Mouse (Mus musculus) neural tube, embryonic 10.5 days (tissue): ENCODE measurements around the gene Asic4.

ENCODE experiments used
- DNase-seq: peaks from one replicate; pipeline ENCODE4 v3.0.0-alpha.2; 2017; ENCODE audit warnings: low spot score; ENCODE audit errors: extremely low spot score

Asic4 gene

GRCm38 (mm10) chr1:75443247-75444024, 6.8 kb upstream of the Asic4 start:
- no peak for DNase-seq

DNA sequence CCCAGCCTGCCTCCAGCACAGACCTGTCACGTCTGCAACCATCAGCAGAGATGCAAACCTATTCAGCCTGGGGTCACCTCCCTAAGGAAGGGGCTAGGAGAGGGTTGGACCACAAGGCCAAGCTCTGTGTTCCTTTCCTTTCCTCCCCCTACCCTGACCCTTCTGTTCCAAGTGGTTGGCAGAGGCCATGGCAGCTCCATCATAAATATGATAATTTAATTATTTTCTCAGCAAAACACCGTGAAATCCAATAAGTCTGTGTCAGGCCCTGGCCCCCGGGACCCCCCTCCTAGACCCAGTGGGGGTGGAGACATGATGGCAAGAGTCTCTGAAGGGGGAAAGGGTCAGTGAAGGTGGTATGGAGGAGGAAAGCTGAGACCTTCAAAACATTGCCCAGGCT, 6.0 kb upstream of the Asic4 start:
- DNase-seq: no peak

DNA sequence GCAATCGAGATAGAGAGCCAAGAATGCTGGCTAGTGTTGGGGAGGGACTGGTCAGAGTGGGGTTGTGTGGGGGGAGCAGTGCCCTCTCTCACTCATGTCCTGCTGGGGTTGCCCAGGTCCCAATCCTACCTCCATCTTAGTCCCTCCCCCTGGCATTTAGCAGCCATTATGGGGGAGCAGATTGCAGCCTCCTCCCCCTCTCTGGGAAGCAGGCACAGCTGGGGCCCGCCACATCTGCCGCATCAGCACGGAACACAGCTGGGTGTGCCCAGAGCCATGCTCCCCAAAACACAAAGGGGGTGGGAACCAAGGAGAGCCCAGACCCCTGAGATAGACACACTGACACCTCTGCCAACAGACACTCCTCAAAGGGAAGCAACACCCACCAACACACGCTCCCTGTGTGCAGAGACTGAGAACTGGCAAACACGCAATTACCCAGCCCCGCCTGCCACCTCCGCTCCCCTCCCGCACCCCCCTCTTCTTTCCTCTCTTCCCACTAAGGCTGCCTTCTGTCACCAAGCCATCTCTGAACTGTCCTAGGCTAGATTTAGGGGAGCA, 5.0 kb upstream of the Asic4 start:
- DNase-seq: no peak

DNA sequence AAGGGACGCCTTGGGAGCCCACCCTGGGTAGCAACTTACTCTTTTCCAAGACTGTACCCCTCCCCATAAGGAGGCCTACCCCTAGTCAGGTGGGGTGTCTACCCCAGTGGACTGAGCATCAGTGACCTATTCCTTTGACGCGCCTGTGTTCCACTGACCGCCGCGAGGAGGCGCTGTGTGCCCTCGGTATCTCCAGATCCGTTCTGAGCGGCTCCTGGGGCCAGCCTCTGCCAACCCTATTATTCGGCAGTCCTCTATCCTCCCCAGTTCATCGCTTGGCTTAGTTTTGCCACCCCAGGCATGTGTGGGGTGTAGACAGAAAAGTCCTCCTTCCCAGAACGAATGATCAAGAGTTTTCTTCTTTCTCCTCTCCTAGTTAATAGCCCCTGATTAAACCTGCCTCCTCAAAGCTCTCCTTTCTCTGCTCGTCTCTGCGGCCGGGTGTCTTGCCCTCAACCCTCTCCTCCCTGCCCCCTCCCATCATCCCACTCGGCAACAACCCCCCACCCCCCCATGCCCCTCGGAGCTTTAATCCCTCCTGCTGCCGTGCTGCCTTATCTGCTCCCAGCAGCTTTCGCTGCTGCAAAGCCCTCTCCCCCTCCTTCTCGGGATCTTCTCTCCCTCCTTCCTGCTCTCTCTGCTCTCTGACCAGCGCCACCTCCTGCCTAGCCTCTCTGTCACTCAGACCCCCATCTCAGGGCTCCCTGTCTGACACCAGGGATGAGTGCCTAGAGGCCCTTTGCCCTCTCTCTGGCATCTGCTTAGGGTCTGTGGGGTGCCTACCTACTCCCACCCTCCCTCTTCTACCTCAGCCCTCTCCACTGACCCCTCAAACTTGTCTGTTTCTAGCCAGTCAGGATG, 4.3 kb upstream of the Asic4 start:
- peak; percentile 86 for DNase-seq

DNA sequence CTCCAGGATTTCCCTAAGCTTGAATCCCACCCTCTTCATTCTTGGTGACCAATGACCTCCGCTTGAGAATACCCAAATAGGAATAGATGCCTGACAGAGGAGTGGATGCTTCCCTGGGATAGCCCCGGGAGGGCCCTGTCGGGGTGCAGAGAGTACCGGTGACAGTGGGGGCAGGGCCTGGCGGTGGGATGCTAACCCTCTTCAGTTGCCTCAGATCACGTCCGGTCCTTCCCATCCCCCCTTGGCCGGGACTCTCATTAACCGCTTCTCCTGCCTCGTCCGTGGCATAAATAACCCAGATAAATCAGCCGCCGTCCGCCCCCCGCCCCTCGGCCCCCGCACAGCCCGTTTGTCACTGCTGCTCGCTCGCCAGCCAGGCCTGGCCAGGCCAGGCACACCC, 3.6 kb upstream of the Asic4 start:
- peak; percentile 81 for DNase-seq

GRCm38 (mm10) chr1:75447265-75448051, 2.8 kb upstream of the Asic4 start:
- peak; percentile 48 for DNase-seq

- DNase-seq: peak; percentile 62
Measured at GRCm38 (mm10) chr1:75448052-75448431, 2.2 kb upstream of the Asic4 start.

DNA sequence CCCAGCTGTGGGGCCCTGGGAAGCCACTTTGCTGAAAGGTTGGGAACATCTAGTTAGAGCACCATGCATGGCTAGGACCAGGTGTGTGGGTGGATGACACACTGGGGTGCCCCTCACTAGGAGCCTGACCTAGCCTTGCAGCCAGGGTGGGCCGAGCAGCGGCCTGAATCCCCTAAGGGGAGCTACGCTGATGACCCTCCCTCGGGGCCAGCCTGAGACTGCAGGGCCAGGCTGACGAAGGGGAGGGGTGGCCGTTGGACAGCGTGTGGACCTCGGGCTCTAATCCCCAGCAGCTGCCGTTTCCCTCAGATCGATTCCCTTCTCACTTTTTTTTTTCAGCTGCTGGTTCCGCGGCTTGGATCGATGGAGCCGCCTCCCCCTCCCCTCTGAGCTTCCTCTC, 1.3 kb upstream of the Asic4 start:
- peak; percentile 42 for DNase-seq

- DNase-seq: peak; percentile 56
Measured at GRCm38 (mm10) chr1:75449377-75450135, 680 bp upstream of the Asic4 start.

GRCm38 (mm10) chr1:75451900-75452299, 1.7 kb downstream of the Asic4 start:
- DNase-seq: no peak

GRCm38 (mm10) chr1:75455433-75455832, 5.2 kb downstream of the Asic4 start:
- DNase-seq: no peak

DNA sequence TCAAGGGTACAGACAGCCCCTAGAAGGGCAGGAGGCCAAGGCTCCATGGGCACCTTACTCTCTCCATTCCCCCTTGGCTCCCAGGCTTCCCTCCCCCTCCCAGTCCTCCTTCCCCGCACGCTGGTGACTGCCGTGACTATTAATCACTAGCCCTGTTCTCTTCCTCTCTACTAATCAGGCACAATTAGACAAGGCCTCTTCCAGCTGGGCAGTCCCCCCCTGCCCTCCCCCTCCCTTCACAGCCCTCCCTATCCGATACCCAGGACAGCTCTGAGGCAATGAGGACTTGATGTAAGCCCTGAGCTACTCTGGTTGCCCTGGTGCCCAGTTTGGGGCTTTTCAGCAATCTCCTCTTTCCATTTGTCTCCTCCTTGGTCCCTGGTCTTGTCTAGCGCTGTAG, 5.7 kb downstream of the Asic4 start:
- DNase-seq: peak; percentile 49

- DNase-seq: peak; percentile 57
Measured at GRCm38 (mm10) chr1:75456746-75457564, 6.7 kb downstream of the Asic4 start.

DNA sequence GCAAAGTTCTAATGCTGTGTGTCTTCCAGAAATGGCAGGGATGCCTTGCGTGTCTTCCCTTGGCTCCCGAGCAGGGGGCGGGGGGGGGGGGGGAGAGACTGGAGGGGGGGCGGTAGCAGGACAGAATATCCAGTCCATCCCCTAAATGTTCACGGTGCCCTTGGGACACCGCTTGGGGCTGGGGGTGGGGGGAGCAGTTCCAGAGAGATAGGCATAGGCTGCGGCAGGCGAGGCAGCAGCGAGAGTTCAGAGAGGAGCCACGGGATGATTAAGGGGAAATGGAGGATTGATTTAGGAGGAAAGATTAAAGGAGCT, 7.4 kb downstream of the Asic4 start:
- DNase-seq: no peak

DNA sequence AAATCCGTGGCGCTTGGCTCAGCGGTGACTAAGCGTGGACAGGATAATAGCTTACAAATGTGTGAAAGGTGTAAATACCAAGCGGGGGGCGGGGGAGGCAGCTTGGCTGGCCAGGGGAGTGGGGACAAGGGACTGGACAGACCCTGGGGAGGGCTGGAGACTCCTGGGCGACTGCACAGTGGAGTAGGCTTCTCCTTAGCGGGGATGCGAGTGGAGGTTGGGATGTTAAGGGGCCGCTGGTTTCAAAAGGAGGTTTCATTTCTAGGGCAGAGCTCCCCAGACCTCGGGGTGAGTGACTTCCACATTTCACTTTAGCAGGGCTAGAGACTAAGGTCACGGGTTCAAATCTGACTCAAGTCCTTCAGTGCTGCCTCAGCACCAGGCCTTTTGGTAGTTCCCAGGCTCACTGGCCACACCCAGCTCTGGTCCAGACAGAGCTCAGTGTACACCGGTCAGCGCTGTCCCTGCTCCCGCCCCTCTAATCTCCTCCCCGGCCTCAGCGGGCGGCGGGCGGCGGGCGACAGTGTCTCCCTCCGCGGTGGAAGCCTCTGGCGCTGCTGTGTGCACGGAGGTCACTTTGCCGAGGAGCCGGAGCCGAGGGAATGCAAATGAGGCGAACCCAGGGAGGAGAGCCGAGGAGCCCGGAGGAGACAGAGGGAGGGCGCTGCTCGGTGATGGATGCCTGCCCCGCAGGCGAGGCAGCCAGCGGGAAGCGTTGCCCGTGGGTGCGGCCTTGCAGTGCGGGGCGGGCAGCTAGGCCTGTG, 8.0 kb downstream of the Asic4 start:
- DNase-seq: peak; percentile 76

- DNase-seq: no peak
Measured at GRCm38 (mm10) chr1:75458789-75459684, 8.8 kb downstream of the Asic4 start.

DNA sequence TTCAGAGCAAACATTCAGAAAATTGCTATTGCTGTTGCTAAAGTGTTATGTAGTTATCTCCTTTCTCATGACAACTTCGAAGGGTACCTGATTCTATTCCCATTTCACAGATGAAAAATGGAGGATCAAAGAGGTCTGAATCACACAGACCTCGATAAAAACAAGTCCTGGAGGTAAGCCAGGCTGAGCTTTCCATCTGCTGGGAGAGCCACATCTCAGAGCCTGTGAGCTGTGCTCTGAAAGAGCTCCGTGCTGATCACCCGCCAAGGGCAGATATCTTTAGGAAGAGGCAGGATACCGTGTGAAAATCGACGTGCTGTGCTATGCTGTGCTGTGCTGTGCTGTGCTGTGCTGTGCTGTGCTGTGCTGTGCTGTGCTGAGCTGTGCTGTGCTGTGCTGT, 10.1 kb downstream of the Asic4 start:
- no peak for DNase-seq

- DNase-seq: no peak
Measured at GRCm38 (mm10) chr1:75462636-75463035, 12.4 kb downstream of the Asic4 start.
